ENCODE assay signal across 8 mouse cellular contexts in the genomic region with DNA sequence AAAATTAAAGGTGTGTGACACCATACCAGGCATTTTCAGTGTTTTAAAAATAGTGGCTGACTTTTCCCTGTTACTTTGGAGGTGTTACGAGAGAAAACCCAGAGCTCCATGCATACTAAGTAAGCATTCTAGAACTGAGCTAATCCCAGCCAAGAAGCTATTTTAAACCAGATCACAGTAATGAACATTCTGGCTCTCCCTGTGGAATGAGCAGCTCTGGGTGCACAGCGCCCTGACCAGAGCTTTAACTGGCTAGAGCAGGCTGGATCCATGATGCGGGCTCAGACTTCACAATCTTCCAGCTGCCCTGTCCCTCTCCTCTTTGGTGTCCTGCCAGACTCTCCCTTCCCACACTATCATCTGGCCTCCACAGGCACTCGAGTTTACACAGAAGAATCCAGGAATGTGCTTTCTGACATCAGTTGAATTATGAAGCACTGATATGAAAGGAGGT. TPM values are rescaled to one million over a fixed set of nuclear protein-coding genes. Genes with fewer than 3 reads are reported as not detected.
DNase-seq lines count a peak whose midpoint lies in the region; ATAC-seq and TF ChIP-seq lines count a peak whose summit lies in the region.

No protein-coding gene starts in this region.

- 77% methylated on average over 4 of the region's 4 CpGs for WGBS in kidney, embryonic 14.5 days
- WGBS in heart, adult 2 months = 39% methylated on average over 4 of the region's 4 CpGs
- WGBS in forebrain, embryonic 13.5 days = 89% methylated on average over 4 of the region's 4 CpGs

- no peak for TF ChIP-seq CTCF in heart, adult 2 months (IDR thresholded peaks at IDR 0.05)

- no peaks in the 10 kb centered on the region for H3K9me3 ChIP-seq in kidney, embryonic 14.5 days (ENCODE audit: control insufficient read depth, low read length)
- H3K9me3 ChIP-seq in forebrain, embryonic 13.5 days (replicated peaks) = no peaks in the 10 kb centered on the region

- peaks cover 48% of the 10 kb centered on the region for H3K36me3 ChIP-seq in kidney, embryonic 14.5 days (ENCODE audit: control insufficient read depth, insufficient read depth, low read length)
- H3K36me3 ChIP-seq in heart, adult 2 months (ENCODE audit: control insufficient read depth, insufficient read depth, low read length) = peaks cover 9% of the 10 kb centered on the region
- peaks cover 55% of the 10 kb centered on the region for H3K36me3 ChIP-seq in forebrain, embryonic 13.5 days (ENCODE audit: poor library complexity, severe bottlenecking)

- intact Hi-C loops in heart, adult 2 months (cut with DNase I) = loop anchor here (2.0 kb wide), 1 partner anchor 22 kb away; a partner anchor contains a TSS

- H3K9ac ChIP-seq in kidney, embryonic 14.5 days (ENCODE audit: low read depth, low read length) = no peak overlapping the region
- no peak overlapping the region for H3K9ac ChIP-seq in heart, adult 2 months (ENCODE audit: low read depth, low read length)
- H3K9ac ChIP-seq in forebrain, embryonic 13.5 days = no peak overlapping the region

- H3K27me3 ChIP-seq in kidney, embryonic 14.5 days (ENCODE audit: control insufficient read depth, insufficient read depth, low read length) = no peaks in the 10 kb centered on the region
- H3K27me3 ChIP-seq in heart, adult 2 months (ENCODE audit: control insufficient read depth, insufficient read depth, low read length) = no peaks in the 10 kb centered on the region
- H3K27me3 ChIP-seq in forebrain, embryonic 13.5 days = no peaks in the 10 kb centered on the region

- ATAC-seq in kidney, embryonic 14.5 days (ENCODE audit: low FRiP score, low TSS enrichment) = no peak
- no peak for ATAC-seq in forebrain, embryonic 13.5 days

- no peaks in the 10 kb centered on the region for H3K79me2 ChIP-seq in heart, adult 2 months (replicated peaks; ENCODE audit: control insufficient read depth, insufficient read depth, low read length)

- no peak overlapping the region for H3K4me2 ChIP-seq in kidney, embryonic 14.5 days (replicated peaks; ENCODE audit: low read depth, low read length)
- no peak overlapping the region for H3K4me2 ChIP-seq in forebrain, embryonic 13.5 days

- H3K4me1 ChIP-seq in kidney, embryonic 14.5 days (ENCODE audit: control insufficient read depth, insufficient read depth, low read length) = no peaks in the 10 kb centered on the region
- peaks cover 4% of the 10 kb centered on the region for H3K4me1 ChIP-seq in heart, adult 2 months (ENCODE audit: control insufficient read depth, insufficient read depth, low read length)
- no peaks in the 10 kb centered on the region for H3K4me1 ChIP-seq in forebrain, embryonic 13.5 days

- no peak overlapping the region for H3K27ac ChIP-seq in kidney, embryonic 14.5 days (ENCODE audit: low read depth, low read length)
- peak overlapping the region; percentile 91 for H3K27ac ChIP-seq in heart, adult 2 months
- no peak overlapping the region for H3K27ac ChIP-seq in forebrain, embryonic 13.5 days

- peak; percentile 27 for DNase-seq in kidney, adult 18-20 months
- peak; percentile 41 to 77 for DNase-seq in heart, adult 2 months
- DNase-seq in kidney, postnatal 4 days = peak; percentile 39 to 64
- DNase-seq in right cerebral cortex, postnatal 25 days = peak; percentile 32
- DNase-seq in spleen, postnatal 10 days (ENCODE audit: low spot score in 2 of 2) = no peak
- DNase-seq in embryo, embryonic 11 days = no peak

- TF ChIP-seq EP300 in heart, adult 2 months (IDR thresholded peaks at IDR 0.05; ENCODE audit: insufficient read depth, low read depth, low read length) = peak; percentile 77; the same call in 1 of the 2 replicates

- TF ChIP-seq POLR2A in heart, adult 2 months (IDR thresholded peaks at IDR 0.05; ENCODE audit: insufficient read depth, low read depth, low read length) = no peak; the same call in 1 of the 2 replicates

- H3K4me3 ChIP-seq in kidney, embryonic 14.5 days (ENCODE audit: low read length) = no peak overlapping the region
- no peak overlapping the region for H3K4me3 ChIP-seq in heart, adult 2 months
- no peak overlapping the region for H3K4me3 ChIP-seq in forebrain, embryonic 13.5 days

RNA-seq across cellular contexts. Expression of a gene that starts 21.8 kb away (rescaled TPM):
- polyA plus RNA-seq in kidney, embryonic 14.5 days (2014; fragmentation: Nextera tagmentation; extraction: Ambion mirVana) = 60.0 and 101 TPM in 2 replicates
- 10 to 100 TPM; 30.4 to 37.2 TPM for total RNA-seq in heart, adult 2 months (2021)
- polyA plus RNA-seq in heart, adult 2 months (2012; rRNA removed) = 17.8 and 27.6 TPM in 2 replicates
- polyA plus RNA-seq in forebrain, embryonic 13.5 days (2015; fragmentation: Nextera tagmentation; extraction: Ambion mirVana) = 54.6 and 58.2 TPM in 2 replicates

RNA-seq across cellular contexts. Expression of a gene that starts 21.9 kb away (rescaled TPM):
- 13.4 and 19.6 TPM in 2 replicates for polyA plus RNA-seq in kidney, embryonic 14.5 days (2014; fragmentation: Nextera tagmentation; extraction: Ambion mirVana)
- 10 to 100 TPM; 11.8 to 12.9 TPM for total RNA-seq in heart, adult 2 months (2021)
- polyA plus RNA-seq in heart, adult 2 months (2012; rRNA removed) = 10.6 and 11.8 TPM in 2 replicates
- 10.9 and 12.2 TPM in 2 replicates for polyA plus RNA-seq in forebrain, embryonic 13.5 days (2015; fragmentation: Nextera tagmentation; extraction: Ambion mirVana)

RNA-seq across cellular contexts. Expression of a gene that starts 24.2 kb away (rescaled TPM):
- 55.9 and 56.1 TPM in 2 replicates for polyA plus RNA-seq in kidney, embryonic 14.5 days (2014; fragmentation: Nextera tagmentation; extraction: Ambion mirVana)
- total RNA-seq in heart, adult 2 months (2021) = 10 to 100 TPM; 25.3 to 28.5 TPM
- polyA plus RNA-seq in heart, adult 2 months (2012; rRNA removed) = 25.7 and 30.1 TPM in 2 replicates
- polyA plus RNA-seq in forebrain, embryonic 13.5 days (2015; fragmentation: Nextera tagmentation; extraction: Ambion mirVana) = 54.8 and 61.2 TPM in 2 replicates

RNA-seq across cellular contexts. Expression of a gene that starts 56.5 kb away (rescaled TPM):
- 713 and 832 TPM in 2 replicates for polyA plus RNA-seq in kidney, embryonic 14.5 days (2014; fragmentation: Nextera tagmentation; extraction: Ambion mirVana)
- 1,000 to 10,000 TPM; 1,546 to 1,742 TPM for total RNA-seq in heart, adult 2 months (2021)
- polyA plus RNA-seq in heart, adult 2 months (2012; rRNA removed) = 502 and 847 TPM in 2 replicates
- 653 and 663 TPM in 2 replicates for polyA plus RNA-seq in forebrain, embryonic 13.5 days (2015; fragmentation: Nextera tagmentation; extraction: Ambion mirVana)

Comparison
In these comparisons a context has a peak if more than half of its experiments do, and no peak if none do; other contexts are left out.
1. DNase-seq: peak in kidney, adult 18-20 months (single experiment), heart, adult 2 months (2 of 2), kidney, postnatal 4 days (2 of 2) and right cerebral cortex, postnatal 25 days (single experiment); none in spleen, postnatal 10 days (0 of 2) and embryo, embryonic 11 days (single experiment).